Mouse (Mus musculus): ENCODE measurements at regions not wholly inside any gene's neighbourhood (a gene's known extent, or its start where the extent isn't known, plus 50 kb on each side); places are given as distances from the start of the nearest gene placed in this dataset.

- no peaks in the 10 kb centered on the region for H3K36me3 ChIP-seq (ENCODE audit: control insufficient read depth, insufficient read depth, low read length)
- no peaks in the 10 kb centered on the region for H3K79me2 ChIP-seq (ENCODE audit: control insufficient read depth, insufficient read depth, low read length)
- peak; percentile 25 for DNase-seq (ENCODE audit: extremely low read depth, low read depth, low spot score)
- H3K27me3 ChIP-seq (ENCODE audit: control insufficient read depth, insufficient read depth, low read length), result no peaks in the 10 kb centered on the region
- WGBS, result 72% methylated on average over 3 of the region's 3 CpGs
- no peak overlapping the region for H3K27ac ChIP-seq (replicated peaks; ENCODE audit: insufficient read depth, low read depth, low read length)
- H3K4me1 ChIP-seq (ENCODE audit: control insufficient read depth, insufficient read depth, low read length), result no peaks in the 10 kb centered on the region
- H3K9ac ChIP-seq (ENCODE audit: low read depth, low read length), result no peak overlapping the region
- TF ChIP-seq POLR2A (IDR thresholded peaks at IDR 0.05; ENCODE audit: extremely low read depth, insufficient read depth, low read length) (no peak), CTCF (IDR thresholded peaks at IDR 0.05; ENCODE audit: low read depth, low read length) (peak; percentile 60)
- no peak overlapping the region for H3K4me3 ChIP-seq (ENCODE audit: insufficient read depth, low read depth, low read length)
Measured at GRCm38 (mm10) chr6:24037919-24038318, 68.1 kb upstream of the Tas2r118 start.

DNA sequence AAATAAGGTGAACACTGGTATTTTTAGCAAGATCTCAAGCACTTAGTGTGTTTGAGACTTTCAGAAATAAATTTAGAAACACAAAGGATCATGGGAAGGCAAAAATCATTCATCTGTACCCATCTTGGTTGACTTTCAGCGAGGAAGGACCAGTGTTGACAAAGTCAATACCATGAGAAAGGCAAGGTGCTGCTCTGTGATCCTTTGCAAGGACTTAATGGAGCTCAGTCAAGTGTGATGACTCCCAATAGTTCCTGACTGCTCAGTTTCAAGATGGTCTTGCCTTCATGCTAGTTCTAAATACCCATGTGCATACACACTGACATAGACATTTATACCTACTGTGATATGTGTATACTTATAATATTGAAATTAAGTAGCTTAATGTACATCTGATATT is 56.5 kb upstream of the Tas2r118 start:
- Histone ChIP-seq H3K4me3 (ENCODE audit: insufficient read depth, low read depth, low read length) (no peak overlapping the region), H3K79me2 (ENCODE audit: control insufficient read depth, insufficient read depth, low read length) (no peaks in the 10 kb centered on the region), H3K27me3 (ENCODE audit: control insufficient read depth, insufficient read depth, low read length) (no peaks in the 10 kb centered on the region), H3K36me3 (ENCODE audit: control insufficient read depth, insufficient read depth, low read length) (no peaks in the 10 kb centered on the region), H3K27ac (replicated peaks; ENCODE audit: insufficient read depth, low read depth, low read length) (no peak overlapping the region), H3K9ac (ENCODE audit: low read depth, low read length) (no peak overlapping the region), H3K4me1 (ENCODE audit: control insufficient read depth, insufficient read depth, low read length) (no peaks in the 10 kb centered on the region)
- no peak for DNase-seq (ENCODE audit: extremely low read depth, low read depth, low spot score)
- 53% methylated on average over 1 of the region's 1 CpGs for WGBS
- TF ChIP-seq POLR2A (IDR thresholded peaks at IDR 0.05; ENCODE audit: extremely low read depth, insufficient read depth, low read length), result no peak
- no peak for TF ChIP-seq CTCF (IDR thresholded peaks at IDR 0.05; ENCODE audit: low read depth, low read length)

DNA sequence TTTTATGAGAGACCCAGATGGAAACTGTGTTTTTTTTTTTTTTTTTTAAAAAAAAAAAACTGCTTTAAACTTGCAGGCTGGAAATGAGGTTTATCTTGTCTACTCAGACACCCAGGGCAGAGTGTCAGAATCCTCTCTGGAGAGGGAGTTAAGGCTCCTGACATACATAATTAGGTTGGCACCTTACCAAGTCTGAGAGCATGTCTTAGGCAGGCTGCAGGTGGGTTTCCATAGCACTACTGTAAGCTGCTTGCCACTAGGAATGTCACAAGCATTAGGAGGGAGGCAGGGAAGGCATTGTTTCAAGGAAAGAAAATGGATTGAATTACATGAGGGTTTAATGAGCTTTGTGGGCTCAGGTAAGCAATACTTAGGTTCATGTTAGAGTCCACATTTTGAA is 55.9 kb upstream of the Tas2r118 start:
- no peaks in the 10 kb centered on the region for H3K79me2 ChIP-seq (ENCODE audit: control insufficient read depth, insufficient read depth, low read length)
- H3K4me3 ChIP-seq (ENCODE audit: insufficient read depth, low read depth, low read length), result no peak overlapping the region
- H3K27ac ChIP-seq (replicated peaks; ENCODE audit: insufficient read depth, low read depth, low read length), result no peak overlapping the region
- no peaks in the 10 kb centered on the region for H3K36me3 ChIP-seq (ENCODE audit: control insufficient read depth, insufficient read depth, low read length)
- H3K27me3 ChIP-seq (ENCODE audit: control insufficient read depth, insufficient read depth, low read length), result no peaks in the 10 kb centered on the region
- no peak overlapping the region for H3K9ac ChIP-seq (ENCODE audit: low read depth, low read length)
- no peak for DNase-seq (ENCODE audit: extremely low read depth, low read depth, low spot score)
- TF ChIP-seq CTCF (IDR thresholded peaks at IDR 0.05; ENCODE audit: low read depth, low read length) (no peak), POLR2A (IDR thresholded peaks at IDR 0.05; ENCODE audit: extremely low read depth, insufficient read depth, low read length) (no peak)
- no peaks in the 10 kb centered on the region for H3K4me1 ChIP-seq (ENCODE audit: control insufficient read depth, insufficient read depth, low read length)
